Mouse (Mus musculus): ENCODE measurements around the gene Tex50.

Tex50 gene

DNA sequence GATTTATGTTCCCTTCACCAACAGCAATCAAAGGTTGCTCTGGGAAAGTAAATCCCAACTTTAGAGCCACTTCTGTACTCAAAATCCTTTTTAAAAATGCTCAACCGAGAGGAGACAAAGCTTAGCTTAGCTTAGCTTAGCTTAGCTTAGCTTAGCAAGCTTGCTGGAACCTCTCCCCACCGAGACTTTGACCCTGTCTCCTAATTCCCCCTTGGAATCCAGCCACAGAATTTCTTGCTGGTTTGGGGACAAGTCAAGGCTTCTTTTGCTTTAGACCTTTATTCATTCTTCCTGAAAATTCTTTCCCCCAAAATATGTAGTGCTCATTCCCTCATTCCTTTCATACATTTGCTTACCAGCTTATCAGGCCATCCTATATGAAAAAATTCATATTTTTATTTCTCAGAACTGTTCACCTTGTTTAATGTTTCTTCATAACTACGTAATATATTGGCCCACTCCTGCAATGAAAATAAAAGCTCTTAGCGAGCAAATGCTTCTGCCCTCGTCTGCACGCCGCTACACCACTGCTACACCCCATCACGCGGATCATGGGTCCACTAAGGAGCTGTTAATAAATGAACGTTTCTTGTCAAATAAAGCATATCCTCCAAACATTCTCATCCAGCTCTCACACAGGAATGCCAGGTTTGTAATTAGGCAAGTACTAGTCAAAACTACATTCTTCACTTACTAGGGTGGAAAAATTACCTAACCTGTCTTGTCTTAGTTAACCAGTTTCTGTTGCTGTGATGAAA, 36.3 kb downstream of the Tex50 start:
- DNase-seq (ENCODE audit: low spot score): no peak

DNA sequence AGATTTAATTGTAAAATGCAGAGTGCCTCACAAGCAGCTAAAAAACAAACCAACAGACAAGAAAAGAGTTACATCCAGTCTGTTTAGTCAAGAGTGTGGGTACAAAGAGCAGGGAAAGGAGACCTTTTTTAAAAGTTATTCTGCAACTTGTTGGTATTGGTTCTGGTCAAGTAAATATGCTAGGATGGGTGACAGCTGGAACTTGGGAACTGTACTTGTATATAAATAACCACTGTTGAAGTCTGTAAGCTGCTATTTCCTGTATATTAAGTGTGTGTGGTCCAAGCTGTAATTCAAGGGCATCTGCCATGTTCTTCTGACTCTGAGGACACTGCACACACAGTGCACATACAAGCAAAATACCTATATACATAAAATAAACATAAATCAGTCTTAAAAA, 44.5 kb downstream of the Tex50 start:
- DNase-seq (ENCODE audit: low spot score): no peak

DNA sequence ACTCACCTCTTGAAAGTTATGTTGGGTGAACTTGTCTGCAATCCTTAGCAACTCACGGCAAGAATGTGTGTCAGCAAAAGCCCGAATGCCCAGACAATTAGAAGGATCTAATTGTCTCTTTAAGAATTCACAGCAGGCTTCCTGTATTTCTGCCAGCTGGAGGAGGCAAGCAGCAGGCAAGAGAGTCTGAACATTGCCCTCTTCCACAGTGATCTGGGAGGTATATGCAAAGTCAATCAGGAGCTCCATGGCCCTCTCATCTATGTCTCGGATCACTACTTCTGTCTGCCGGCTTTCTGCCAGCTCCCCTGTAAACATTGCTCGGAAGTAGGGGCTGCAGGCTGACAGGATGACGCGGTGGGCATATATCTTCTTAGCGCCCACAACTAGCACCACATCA, 49.9 kb downstream of the Tex50 start:
- no peak for DNase-seq (ENCODE audit: low spot score)

All from urinary bladder, postnatal 10 days (tissue).